Mouse (Mus musculus): ENCODE measurements around the gene H2-M10.5.
"Not testable (repeated sequence)": the region's sequence is repeated elsewhere in the genome, so short reads cannot be mapped to it uniquely, and the experiment has no call there.

Gene H2-M10.5

GRCm38 (mm10) chr17:36772610-36773009 lies at the start of gene H2-M10.5:
Gene H2-M10.5 (plus strand): TSS chr17:36772910.
- DNase-seq (ENCODE audit: extremely low spot score, low read depth, low spot score): not testable (repeated sequence)

- no peak for DNase-seq (ENCODE audit: extremely low spot score, low read depth, low spot score)
Observed at GRCm38 (mm10) chr17:36726046-36726445, 46.7 kb upstream of the H2-M10.5 start.

- no peak for DNase-seq (ENCODE audit: extremely low spot score, low read depth, low spot score)
Observed at GRCm38 (mm10) chr17:36763816-36764215, 8.9 kb upstream of the H2-M10.5 start.

- not testable (repeated sequence) for DNase-seq (ENCODE audit: extremely low spot score, low read depth, low spot score)
Observed at GRCm38 (mm10) chr17:36764244-36764643, 8.5 kb upstream of the H2-M10.5 start.

- DNase-seq (ENCODE audit: extremely low spot score, low read depth, low spot score): not testable (repeated sequence)
Observed at GRCm38 (mm10) chr17:36765403-36765802, 7.3 kb upstream of the H2-M10.5 start.

- DNase-seq (ENCODE audit: extremely low spot score, low read depth, low spot score): no peak
Observed at GRCm38 (mm10) chr17:36781533-36781932, 8.8 kb downstream of the H2-M10.5 start.

GRCm38 (mm10) chr17:36786483-36786886 lies 13.8 kb downstream of the H2-M10.5 start:
- DNase-seq (ENCODE audit: extremely low spot score, low read depth, low spot score): peak; percentile 41

GRCm38 (mm10) chr17:36788351-36788750 lies 15.6 kb downstream of the H2-M10.5 start:
- DNase-seq (ENCODE audit: extremely low spot score, low read depth, low spot score): no peak

- peak; percentile 39 for DNase-seq (ENCODE audit: extremely low spot score, low read depth, low spot score)
Observed at GRCm38 (mm10) chr17:36788801-36789200, 16.1 kb downstream of the H2-M10.5 start.

- DNase-seq (ENCODE audit: extremely low spot score, low read depth, low spot score): no peak
Observed at GRCm38 (mm10) chr17:36799493-36799892, 26.8 kb downstream of the H2-M10.5 start.

GRCm38 (mm10) chr17:36799921-36800462 lies 27.3 kb downstream of the H2-M10.5 start:
- DNase-seq (ENCODE audit: extremely low spot score, low read depth, low spot score): not testable (repeated sequence)

GRCm38 (mm10) chr17:36811871-36812270 lies 39.2 kb downstream of the H2-M10.5 start, which contains the start of gene H2-M10.6:
Gene H2-M10.6 (plus strand): TSS chr17:36812171.
- DNase-seq (ENCODE audit: extremely low spot score, low read depth, low spot score): no peak

- DNase-seq (ENCODE audit: extremely low spot score, low read depth, low spot score): no peak
Observed at GRCm38 (mm10) chr17:36824005-36824404, 51.3 kb downstream of the H2-M10.5 start.

GRCm38 (mm10) chr17:36825525-36825924 lies 52.8 kb downstream of the H2-M10.5 start:
- no peak for DNase-seq (ENCODE audit: extremely low spot score, low read depth, low spot score)

All from hindlimb bud, embryonic 11.5 days (tissue).